Mouse (Mus musculus): Measurements from ENCODE around the gene A430033K04Rik. TPM values are rescaled to one million over a fixed set of nuclear protein-coding genes. Genes with fewer than 3 reads are reported as not detected.

The A430033K04Rik gene
- 2.3 and 2.4 TPM in 2 replicates for polyA plus RNA-seq (2012; rRNA removed)

GRCm38 (mm10) chr5:138622645-138623477 lies at the start of gene A430033K04Rik:
A430033K04Rik (plus strand) TSS chr5:138622859.

GRCm38 (mm10) chr5:138619211-138620128 lies 3.2 kb upstream of the A430033K04Rik start, which contains the start of gene Zfp68:
Zfp68 (minus strand) TSS chr5:138619761.

Other genes with a start within 250 kb of the A430033K04Rik start
- 2.7 TPM in 2 replicates for gene Zfp157, start 181.4 kb upstream of the A430033K04Rik start, polyA plus RNA-seq (2012; rRNA removed)
- not detected in 2 replicates for gene 1700123K08Rik, start 58.1 kb upstream of the A430033K04Rik start, polyA plus RNA-seq (2012; rRNA removed)
- gene Zfp68, start 3.1 kb upstream of the A430033K04Rik start, polyA plus RNA-seq (2012; rRNA removed) = 5.3 and 5.7 TPM in 2 replicates
- gene Fam20c, start 131.7 kb downstream of the A430033K04Rik start, polyA plus RNA-seq (2012; rRNA removed) = 12.5 and 13.4 TPM in 2 replicates
- not detected in 2 replicates for gene Gm5294, start 197.2 kb downstream of the A430033K04Rik start, polyA plus RNA-seq (2012; rRNA removed)

Data from liver, embryonic 18 days (tissue).